Mouse (Mus musculus): Measurements from ENCODE around the gene Igsf9. TPM values are rescaled to one million over a fixed set of nuclear protein-coding genes. Genes with fewer than 3 reads are reported as not detected.

Igsf9 gene
- total RNA-seq, 1 experiment from 2014 or later: 4.3 TPM

DNA sequence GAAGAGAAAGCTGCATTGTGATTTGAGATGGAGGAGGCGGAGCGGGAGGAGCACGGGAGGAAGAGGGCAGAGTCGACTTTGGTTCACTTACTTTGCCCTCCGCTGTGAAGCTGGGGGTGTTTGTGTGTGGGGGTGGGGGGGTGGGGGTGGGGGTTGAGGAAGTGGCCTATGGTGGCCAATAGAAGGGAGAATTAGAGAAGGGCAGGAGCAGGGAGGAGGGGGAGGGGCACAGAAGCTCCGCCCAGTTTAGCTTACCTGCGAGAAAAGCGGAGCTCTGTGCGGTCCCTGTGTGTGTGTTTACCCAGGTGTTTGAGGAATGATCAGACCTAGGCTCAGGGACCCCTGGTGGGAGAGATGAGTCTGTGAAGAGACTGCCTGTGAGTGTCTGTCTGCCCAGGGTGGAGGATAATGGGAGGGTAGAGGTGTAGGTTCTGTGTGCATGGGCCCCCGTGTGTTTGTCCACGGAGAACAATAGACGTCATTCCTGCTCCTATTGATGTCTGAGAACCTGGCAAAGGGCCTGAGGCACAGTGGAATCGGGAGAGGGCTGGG lies 28.9 kb downstream of the Igsf9 start:
- ATAC-seq (ENCODE audit: extremely low read depth, insufficient number of reproducible peaks, low FRiP score, poor library complexity, severe bottlenecking): no peak

DNA sequence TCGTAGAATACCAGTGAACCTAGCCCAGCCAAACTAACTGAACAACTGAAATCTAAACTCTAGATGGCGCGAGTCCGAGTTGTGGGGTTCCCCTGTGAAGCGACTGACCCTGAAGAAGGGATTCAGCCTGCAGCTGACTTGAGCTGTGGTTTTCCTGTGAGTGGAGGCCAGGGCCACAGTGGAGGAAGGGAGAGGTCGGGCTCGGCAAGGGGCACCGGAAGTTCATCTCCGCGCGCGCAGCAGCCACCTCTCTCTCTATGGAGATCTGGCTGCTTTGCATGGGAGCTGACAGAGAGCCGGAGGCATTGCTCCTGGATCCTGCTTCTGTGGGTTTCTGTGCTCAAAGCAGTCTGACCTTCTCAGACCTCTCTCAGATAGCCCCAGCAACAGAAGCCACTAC lies 31.4 kb downstream of the Igsf9 start:
- peak; percentile 67 for ATAC-seq (ENCODE audit: extremely low read depth, insufficient number of reproducible peaks, low FRiP score, poor library complexity, severe bottlenecking)

DNA sequence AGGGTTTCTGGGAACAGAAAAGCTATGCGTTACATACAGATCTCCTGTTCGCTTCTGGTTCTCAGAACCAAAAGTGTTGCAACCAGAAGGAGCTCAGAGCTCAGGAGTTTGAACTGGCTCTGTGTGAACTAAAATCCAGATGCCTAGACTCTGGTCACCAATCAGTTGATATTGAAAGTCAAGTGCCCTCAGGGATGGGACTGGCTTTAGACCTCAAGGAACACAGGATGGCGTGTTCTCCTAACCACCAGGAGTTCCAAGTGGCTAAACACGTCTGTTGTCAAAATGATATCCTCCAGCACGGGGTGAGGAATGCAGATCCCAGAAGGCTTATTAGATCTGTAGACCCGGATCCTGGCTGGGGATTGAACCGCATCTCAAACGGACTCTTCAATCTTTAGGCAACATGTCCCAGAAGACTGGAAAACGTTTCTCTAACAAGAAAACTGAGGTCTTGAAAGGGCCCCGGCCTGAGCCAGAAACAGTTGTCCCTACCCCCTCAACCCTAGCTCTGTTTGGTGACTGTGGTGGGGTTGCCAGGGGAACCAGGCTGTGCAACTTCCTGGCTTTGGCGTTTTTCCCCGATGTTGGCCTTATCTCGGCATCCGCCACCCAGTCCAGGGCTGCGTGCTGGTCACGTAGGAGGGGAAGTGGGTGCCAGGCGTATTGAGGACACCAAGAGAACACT lies 32.1 kb downstream of the Igsf9 start:
- peak; percentile 81 for ATAC-seq (ENCODE audit: extremely low read depth, insufficient number of reproducible peaks, low FRiP score, poor library complexity, severe bottlenecking)

DNA sequence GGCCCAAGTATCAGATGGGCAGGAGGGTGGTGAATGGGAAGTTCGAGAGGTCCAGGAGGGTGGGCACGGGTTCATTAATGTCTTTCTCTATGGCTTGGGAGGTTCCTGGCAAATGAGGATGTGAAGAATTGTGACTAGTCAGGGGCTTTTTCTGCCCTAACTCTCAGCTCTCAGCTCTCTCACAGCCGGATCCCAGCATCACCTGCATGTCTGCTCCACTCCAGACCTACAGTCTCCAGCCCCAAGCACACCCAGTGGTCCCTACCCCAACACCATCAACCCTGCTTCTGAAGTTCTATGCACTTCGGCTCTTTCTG lies 32.6 kb downstream of the Igsf9 start:
- ATAC-seq (ENCODE audit: extremely low read depth, insufficient number of reproducible peaks, low FRiP score, poor library complexity, severe bottlenecking): no peak; the same call in 1 of the 2 replicates

DNA sequence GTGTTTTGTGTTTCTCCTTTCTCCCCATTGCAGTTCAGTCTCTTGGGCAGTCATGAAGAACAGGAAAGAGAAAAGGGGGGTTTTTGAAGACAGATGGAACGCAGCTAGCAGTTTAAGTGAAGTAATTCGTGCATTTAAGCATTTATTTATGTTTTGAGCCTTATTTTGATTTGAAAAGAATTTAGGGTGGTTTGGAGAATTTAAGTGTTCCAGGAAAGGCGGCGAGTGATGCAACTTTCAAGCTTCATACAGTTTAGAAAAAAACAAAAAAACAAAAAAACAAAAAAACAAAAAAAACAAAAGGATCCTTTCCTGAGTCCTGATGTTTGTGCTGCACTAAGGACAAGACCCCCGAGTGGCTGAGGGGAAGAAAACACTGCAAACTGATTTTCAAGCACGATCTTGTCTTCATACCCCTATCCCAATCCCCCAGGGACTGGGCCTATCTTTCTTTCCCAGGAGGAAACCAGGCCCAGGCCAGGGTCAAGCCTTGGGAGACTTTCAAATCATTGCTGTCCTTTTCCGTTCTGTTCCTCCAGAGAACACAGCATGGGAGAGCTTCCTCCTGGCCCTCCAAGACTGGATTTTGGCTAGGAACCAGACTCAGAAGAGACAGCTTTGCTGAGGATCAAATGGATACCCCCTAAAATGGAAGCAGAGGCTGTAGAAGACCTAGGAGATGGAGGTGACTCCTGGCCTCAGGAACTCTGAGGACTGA lies 33.1 kb downstream of the Igsf9 start:
- no peak for ATAC-seq (ENCODE audit: extremely low read depth, insufficient number of reproducible peaks, low FRiP score, poor library complexity, severe bottlenecking)

DNA sequence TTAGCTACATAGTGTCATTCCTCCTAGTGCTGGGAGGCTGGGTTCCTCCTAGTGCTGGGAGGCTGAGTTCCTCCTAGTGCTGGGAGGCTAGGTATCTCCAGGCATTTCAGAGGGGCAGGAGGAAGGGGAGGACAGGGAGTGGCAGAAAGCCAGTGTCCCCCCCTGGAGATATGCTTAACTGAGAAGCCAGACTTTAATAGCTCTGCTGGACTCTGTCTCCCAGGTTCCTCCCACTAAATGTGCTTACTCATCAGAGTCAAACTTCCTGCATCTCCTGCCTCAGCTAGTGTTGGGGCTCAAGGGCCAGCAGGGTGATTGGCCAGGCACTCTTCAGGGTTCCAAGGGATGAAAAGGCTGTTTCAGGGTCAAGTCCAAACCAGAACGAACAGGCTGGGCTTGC lies 33.8 kb downstream of the Igsf9 start:
- ATAC-seq (ENCODE audit: extremely low read depth, insufficient number of reproducible peaks, low FRiP score, poor library complexity, severe bottlenecking): no peak

DNA sequence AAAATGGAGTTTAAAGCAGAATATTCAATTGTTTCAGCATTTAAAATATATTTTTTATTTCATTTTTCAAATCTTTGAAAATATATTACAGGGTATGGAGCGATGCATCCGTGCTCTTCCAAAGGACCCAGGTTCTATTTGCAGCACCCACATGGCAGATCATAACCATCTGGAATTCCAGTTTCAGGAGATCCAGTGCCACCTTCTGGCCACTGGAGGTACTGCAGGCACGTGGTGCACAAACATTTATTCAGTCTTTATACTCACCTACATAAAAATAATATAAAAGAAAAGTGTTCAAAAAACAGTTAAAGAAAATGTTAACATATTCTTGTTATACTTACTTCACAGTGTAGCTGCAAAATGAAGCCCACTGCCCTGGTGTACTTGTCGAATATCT lies 36.4 kb downstream of the Igsf9 start:
- no peak for ATAC-seq (ENCODE audit: extremely low read depth, insufficient number of reproducible peaks, low FRiP score, poor library complexity, severe bottlenecking)

DNA sequence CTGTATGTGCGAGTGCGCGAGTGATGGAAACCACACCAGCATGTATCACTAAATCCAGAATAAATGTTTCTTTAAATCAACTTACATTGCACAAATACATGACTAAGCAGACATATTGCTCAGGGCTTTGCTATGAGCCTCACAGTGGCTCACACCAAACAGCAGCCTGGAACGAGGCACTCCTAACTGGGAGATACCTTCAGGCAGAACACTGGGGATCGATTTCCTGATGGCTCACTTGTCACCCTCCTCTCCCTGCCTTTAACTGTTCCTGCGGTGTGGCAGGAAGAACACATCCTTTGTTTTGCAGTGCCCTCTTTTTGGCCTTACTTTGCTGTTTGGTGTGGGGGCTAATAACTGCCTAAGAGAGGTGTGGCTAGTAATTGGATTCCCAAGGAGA lies 38.1 kb downstream of the Igsf9 start:
- ATAC-seq (ENCODE audit: extremely low read depth, insufficient number of reproducible peaks, low FRiP score, poor library complexity, severe bottlenecking): no peak

DNA sequence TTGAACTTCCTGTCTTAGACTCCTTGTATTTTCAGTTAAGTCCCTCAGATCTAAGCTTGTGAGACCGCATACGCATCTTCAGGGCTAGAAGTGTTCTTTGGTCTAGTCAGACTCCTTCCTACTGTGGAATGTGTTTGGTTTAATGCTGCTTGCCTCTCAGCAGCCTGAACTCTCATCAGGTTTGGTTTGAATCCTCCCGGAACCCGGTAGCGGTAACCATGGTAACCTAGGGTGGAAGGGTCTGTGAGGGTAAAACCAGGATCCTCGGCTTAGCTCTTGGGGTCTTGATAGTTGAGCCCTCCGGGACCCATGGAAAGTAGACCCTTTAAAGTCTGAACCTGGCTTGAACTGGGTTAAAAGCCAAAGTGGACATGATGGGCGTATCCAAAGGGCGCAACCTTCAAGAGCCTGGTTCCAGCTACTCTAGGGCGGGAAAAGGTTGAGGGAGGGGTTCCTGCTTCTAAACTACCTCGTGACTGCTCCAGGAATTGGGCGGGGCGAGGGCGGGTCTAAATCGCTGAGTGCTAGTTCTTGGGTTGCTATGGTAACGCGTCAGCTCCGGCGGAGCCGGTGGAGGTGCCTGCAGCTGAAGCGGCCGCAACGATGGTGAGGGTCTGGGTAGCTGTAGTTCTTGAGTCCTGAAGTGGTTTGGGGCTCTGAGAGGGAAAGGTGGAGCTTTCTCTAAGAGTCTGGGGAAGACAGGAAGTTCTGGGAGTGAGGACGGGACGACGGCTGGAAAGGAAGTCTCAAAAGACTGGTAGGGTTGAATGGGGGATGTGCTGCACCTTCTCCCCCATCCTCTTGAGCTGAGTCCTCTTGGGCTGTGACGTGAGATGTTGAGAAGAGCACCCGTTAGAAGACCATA lies 39.2 kb downstream of the Igsf9 start, which contains the start of gene Cfap45:
Gene Cfap45 (plus strand): TSS at position 226 of the 865 bp plus-strand sequence.
- peak; percentile 53 for ATAC-seq (ENCODE audit: extremely low read depth, insufficient number of reproducible peaks, low FRiP score, poor library complexity, severe bottlenecking)

DNA sequence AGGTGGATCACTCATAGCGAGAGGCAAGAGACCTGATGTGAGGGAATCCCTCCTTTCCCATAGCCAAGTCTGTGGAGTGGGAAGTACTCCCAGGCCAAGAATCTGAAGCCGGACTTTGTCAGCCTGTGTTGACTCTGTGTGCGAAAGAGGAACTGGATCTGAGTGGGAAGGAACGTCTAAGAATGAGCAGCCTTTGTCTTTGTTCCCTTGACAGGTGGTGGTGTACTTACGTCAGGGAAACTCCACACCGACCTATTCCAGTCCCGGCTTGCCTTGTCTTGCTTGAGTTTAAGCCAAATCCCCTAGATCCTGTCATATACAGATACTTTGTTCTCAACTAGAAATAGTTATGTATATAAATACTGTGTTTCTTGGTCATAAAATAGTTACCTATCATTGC lies 40.9 kb downstream of the Igsf9 start:
- ATAC-seq (ENCODE audit: extremely low read depth, insufficient number of reproducible peaks, low FRiP score, poor library complexity, severe bottlenecking): peak; percentile 43; the same call in 1 of the 2 replicates

DNA sequence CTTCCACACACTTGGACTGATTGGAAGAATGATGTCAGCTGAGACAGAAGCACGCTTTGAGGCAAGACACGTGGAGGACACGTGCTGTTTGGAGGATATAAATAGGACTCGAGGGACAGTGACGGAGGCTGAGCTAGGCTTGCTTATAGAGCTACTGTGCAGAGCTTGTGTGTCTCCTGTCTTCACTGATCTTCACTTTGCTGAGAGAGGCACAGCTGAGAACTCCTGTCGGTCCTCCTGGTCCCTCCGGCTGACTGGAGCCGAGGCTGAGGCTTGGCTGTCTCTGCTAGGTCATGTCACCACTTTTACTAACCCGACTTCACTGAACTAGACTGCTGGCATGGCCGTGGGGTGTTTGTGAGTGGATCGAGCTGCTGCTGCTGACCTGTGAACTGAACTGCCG lies 42.1 kb downstream of the Igsf9 start:
- ATAC-seq (ENCODE audit: extremely low read depth, insufficient number of reproducible peaks, low FRiP score, poor library complexity, severe bottlenecking): no peak

DNA sequence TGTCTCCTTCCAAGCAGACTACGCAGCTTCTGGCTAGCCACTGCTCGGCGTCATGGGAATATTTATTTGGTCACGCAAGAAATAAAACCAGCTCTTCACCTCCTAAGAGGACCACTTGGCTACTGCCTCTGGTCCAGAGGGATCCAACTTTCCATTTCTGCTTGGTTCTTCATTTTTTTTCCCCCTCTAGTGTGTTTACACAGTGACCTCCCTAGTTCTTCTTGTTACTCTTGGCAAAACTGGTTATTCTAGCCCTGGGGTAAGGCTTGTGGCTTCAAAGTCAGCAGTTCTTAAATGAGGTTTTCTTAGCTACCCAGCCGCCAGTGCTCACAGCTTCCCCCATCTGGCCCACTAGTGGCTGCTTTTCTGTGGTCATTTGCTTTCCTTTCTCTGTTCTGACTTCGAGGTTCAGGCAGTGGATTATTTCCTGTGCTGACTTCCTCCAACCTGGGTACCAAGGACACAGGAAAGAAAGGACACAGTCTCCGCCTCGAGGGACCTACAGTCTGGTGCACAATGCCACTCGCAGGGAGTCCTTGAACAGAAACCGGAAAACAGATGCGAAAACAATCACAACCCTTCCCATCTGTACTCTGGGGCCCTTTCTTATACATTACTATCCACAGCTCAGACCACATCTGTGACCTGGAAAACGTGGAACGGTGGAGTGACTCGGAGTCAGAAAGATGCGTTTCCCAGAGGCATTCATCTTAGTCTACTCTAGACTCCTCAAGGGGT lies 43.6 kb downstream of the Igsf9 start:
- ATAC-seq (ENCODE audit: extremely low read depth, insufficient number of reproducible peaks, low FRiP score, poor library complexity, severe bottlenecking): peak; percentile 43

DNA sequence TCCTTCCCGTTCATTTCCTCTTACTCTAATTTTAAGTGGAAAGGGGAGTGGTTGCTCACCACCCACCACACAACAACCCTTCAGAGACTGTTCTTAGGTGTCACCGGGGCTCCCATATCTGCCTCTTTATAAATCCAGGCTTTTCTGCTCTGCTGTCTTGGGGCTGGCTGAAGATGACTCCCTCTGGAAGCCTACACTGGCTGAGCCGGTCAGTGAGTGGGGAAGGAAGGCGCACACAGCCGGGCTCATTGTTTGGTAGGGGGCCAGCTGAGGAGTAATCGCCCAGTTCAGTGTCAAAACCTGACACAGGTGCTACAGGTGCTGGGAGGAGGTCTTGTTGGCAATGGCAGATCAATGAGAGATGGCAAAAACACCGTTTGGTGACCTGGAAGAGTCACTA lies 44.4 kb downstream of the Igsf9 start:
- no peak for ATAC-seq (ENCODE audit: extremely low read depth, insufficient number of reproducible peaks, low FRiP score, poor library complexity, severe bottlenecking)

DNA sequence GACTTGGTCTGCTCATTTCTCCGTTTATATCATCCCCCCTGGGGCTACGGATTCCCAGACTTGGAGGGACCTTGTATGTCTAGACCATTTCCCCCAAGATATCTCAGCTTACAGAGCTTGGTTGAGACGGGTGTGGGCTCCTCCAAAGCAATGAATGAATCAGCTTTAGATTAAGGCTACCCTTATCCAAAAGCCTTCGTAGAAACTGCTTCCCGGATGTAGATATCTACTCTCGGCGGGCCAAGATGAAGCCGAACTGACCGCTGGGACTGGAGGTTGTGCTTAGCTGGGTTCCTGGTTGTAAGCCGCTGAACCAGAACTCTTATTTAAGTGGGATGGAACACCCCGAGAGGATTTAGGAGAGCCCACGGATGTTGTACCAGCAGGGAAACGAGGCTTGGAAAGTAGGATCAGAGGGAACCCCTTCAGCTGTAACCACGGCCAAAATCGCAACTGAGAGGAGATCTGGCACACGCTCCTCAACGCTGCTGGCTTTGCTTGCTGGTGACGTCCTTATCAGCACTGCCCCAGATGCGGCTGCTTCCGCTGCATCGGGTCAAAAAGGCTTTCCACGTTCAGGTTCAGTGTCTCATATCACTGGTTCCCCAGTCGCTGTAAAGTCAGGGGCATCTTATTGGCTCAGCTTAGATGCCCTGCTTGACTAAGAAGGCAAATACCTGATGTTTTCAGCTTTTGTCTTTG lies 44.9 kb downstream of the Igsf9 start:
- ATAC-seq (ENCODE audit: extremely low read depth, insufficient number of reproducible peaks, low FRiP score, poor library complexity, severe bottlenecking): peak; percentile 26

DNA sequence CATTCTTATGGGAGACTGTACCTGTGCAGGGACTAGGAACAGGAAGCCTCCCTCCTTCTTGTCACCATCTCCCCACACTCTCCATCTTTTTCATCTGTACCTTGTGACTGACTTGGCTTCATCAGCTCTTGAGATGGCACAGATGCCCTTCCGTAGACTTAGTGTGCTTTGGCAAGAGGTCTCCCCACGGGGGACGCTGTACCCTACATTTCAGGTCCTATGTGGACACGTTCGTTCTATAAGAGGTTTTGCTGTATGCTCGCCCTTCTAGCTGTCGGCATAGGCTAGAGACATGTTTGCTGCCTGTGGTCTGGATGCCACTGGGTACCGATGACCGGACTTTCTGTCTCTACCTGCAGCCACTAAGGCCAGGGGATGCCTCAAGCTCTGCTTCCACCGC lies 45.8 kb downstream of the Igsf9 start:
- no peak for ATAC-seq (ENCODE audit: extremely low read depth, insufficient number of reproducible peaks, low FRiP score, poor library complexity, severe bottlenecking)

DNA sequence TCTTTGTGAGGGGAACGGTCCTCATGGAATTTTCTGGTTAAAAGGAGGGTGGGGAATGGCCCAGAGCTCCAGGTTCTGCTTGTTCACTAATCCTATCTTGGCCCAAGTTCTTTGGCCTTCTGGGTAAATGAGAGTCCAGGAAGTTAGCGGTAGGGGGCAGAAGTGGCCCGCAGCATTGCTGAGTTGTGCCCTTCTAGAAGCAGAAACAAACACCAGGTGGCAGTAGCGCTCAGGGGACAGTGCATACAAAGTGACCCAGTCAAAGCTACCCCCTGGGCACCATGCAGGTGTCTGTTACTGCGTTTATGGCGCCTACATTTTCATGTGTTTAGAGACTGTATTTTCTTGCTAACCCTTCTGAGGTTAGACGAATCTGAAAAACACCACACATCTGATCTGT lies 47.1 kb downstream of the Igsf9 start:
- ATAC-seq (ENCODE audit: extremely low read depth, insufficient number of reproducible peaks, low FRiP score, poor library complexity, severe bottlenecking): peak; percentile 92

DNA sequence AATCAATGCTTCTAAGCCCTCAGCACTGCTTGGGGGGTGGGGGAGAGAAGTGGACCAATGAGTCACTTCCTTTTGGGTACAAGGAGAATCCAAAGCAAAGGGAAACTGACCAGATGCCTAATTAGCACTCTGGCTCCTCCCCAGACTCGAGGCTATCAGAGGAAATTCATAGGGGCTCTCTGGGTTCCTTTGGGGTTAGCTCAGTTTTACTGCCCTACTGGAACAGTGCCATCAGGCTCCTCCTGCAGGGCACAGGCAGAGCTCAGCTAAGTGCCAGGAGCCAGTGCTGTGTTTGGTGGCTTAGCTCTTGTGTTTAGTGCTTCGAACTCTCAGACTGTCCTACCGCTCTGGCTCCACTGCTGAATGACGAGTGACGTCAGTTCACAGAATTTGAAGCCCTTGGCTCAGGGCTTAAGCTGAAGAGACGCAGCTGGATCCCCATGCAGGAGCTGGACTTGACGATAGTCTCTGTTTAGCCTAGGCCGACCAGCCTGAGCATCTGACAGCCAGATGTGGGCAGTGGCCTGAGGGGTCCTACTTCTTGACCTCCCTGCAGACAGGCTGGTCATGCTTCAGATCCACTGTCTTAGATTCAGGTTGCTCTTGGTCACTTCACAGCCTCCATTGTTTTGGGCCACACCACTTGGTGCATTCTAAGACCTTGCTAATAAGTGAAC lies 49.1 kb downstream of the Igsf9 start:
- no peak for ATAC-seq (ENCODE audit: extremely low read depth, insufficient number of reproducible peaks, low FRiP score, poor library complexity, severe bottlenecking)

DNA sequence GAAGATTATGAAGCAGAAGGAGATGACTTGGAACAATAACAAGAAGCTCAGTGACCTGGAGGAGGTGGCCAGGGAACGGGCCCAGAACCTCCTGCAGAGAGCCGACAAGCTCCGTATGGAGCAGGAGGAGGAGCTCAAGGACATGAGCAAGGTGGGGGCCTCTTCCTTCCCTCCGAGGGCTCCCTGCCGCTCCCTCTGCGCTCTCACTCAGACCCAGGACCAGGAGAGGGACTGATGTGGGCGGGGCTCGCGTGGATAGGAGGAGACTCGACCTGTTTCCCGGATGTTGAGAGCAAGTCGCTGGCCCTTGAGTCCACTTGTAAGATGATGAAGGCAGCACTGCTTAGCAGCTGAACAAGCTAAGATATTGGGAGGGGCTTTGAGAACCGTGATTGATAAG lies 51.0 kb downstream of the Igsf9 start:
- ATAC-seq (ENCODE audit: extremely low read depth, insufficient number of reproducible peaks, low FRiP score, poor library complexity, severe bottlenecking): no peak

All from neutrophil, adult 5-6 weeks (primary cell).